Mouse (Mus musculus) ES-E14 (cell line): Measurements from ENCODE around the gene Cytip. TPM values are rescaled to one million over a fixed set of nuclear protein-coding genes. Genes with fewer than 3 reads are reported as not detected.

ENCODE experiments used
- DNase-seq: peaks from one replicate; pipeline ENCODE4 v3.0.0-alpha.2; 2013; ENCODE audit warnings: low read depth, low spot score
- H3K27ac ChIP-seq: 2 replicates; pipeline ENCODE4 v1.5.1; 2012; ENCODE audit warnings: low read depth, mild to moderate bottlenecking, low read length, moderate library complexity, mixed read lengths; ENCODE audit not compliant: poor library complexity, insufficient read depth, severe bottlenecking
- H3K36me3 ChIP-seq: 2 replicates; pipeline ENCODE4 v1.6.1; 2012; ENCODE audit warnings: mild to moderate bottlenecking, low read length, moderate library complexity, mixed read lengths; ENCODE audit not compliant: control insufficient read depth, poor library complexity, insufficient read depth, severe bottlenecking
- H3K4me1 ChIP-seq, 2 experiments: fragments of 150-350 bp in 1 of 2; sonication (generic) in 1 of 2; 2 replicates each; pipeline ENCODE4 v1.6.1; 2012; ENCODE audit warnings: low read length in 2 of 2, mild to moderate bottlenecking in 1 of 2, mixed read lengths in 1 of 2; ENCODE audit not compliant: control insufficient read depth in 2 of 2, insufficient read depth in 2 of 2, poor library complexity in 1 of 2
- H3K4me3 ChIP-seq, 2 experiments: fragments of 150-350 bp in 1 of 2; sonication (generic) in 1 of 2; 2 replicates each; pipeline ENCODE4 v1.5.1; 2012; ENCODE audit warnings: low read length in 2 of 2, low read depth in 1 of 2, mild to moderate bottlenecking in 1 of 2, mixed read lengths in 1 of 2; ENCODE audit not compliant: insufficient read depth in 1 of 2, poor library complexity in 1 of 2, severe bottlenecking in 1 of 2
- H3K9ac ChIP-seq: 2 replicates; pipeline ENCODE4 v1.6.1; 2012; ENCODE audit warnings: low read depth, mild to moderate bottlenecking, low read length, mixed read lengths; ENCODE audit not compliant: poor library complexity, insufficient read depth, severe bottlenecking
- H3K9me3 ChIP-seq: fragments of 150-350 bp; sonication (generic); 2 replicates; pipeline ENCODE4 v1.6.1; 2012; ENCODE audit warnings: low read depth, mild to moderate bottlenecking, low read length; ENCODE audit not compliant: control insufficient read depth, insufficient read depth
- CHD2 ChIP-seq: IDR thresholded peaks from 2 replicates; pipeline ENCODE4 v1.6.1; 2014; ENCODE audit warnings: mild to moderate bottlenecking, low read depth, low read length, inconsistent platforms
- HCFC1 ChIP-seq: IDR thresholded peaks from 2 replicates; pipeline ENCODE4 v1.6.1; 2012; ENCODE audit warnings: low read length, inconsistent platforms, borderline replicate concordance; ENCODE audit not compliant: insufficient read depth
- MAFK ChIP-seq: IDR thresholded peaks from 2 replicates; pipeline ENCODE4 v1.6.1; 2014; ENCODE audit warnings: mild to moderate bottlenecking, low read depth, low read length, inconsistent platforms; ENCODE audit not compliant: insufficient read depth
- ZC3H11A ChIP-seq: IDR thresholded peaks from 2 replicates; pipeline ENCODE4 v1.6.1; 2012; ENCODE audit warnings: low read depth, mild to moderate bottlenecking, inconsistent platforms, low read length, borderline replicate concordance
- ZNF384 ChIP-seq: IDR thresholded peaks from 2 replicates; pipeline ENCODE4 v1.6.1; 2012; ENCODE audit warnings: low read depth, low read length, inconsistent platforms
- in situ Hi-C, 2 experiments: fragments of 600-800 bp; cut with MboI; formaldehyde crosslinking; loops; one replicate each; pipeline ENCODE4 v1.15.1; 2025; ENCODE audit warnings: low sequenced_read_pairs in 2 of 2, inconsistent platforms in 1 of 2; ENCODE audit not compliant: unreplicated experiment in 2 of 2
- total RNA-seq: library from RNA; depleted of rRNA; stranded (reverse); fragments of 300-350 nt; gene quantifications from 2 replicates; pipeline ENCODE4 v1.2.3, GENCODE M21; 2012

Cytip gene
- total RNA-seq, 1 experiment = 0.22 TPM

GRCm38 (mm10) chr2:58160541-58161307, 34.6 kb downstream of the Cytip start:
- in situ Hi-C loops = no loop called here
- TF ChIP-seq ZNF384 (no peak), MAFK (no peak), CHD2 (no peak), HCFC1 (no peak), ZC3H11A (no peak)
- H3K4me1 ChIP-seq = no peaks in the 10 kb centered on the region
- no peak overlapping the region for H3K4me3 ChIP-seq
- H3K36me3 ChIP-seq = no peaks in the 10 kb centered on the region
- H3K9me3 ChIP-seq = no peaks in the 10 kb centered on the region
- H3K27ac ChIP-seq = no peak overlapping the region
- no peak overlapping the region for H3K9ac ChIP-seq
- no peak for DNase-seq

- no peak for TF ChIP-seq HCFC1
- TF ChIP-seq MAFK = no peak
- no peak for TF ChIP-seq ZC3H11A
- no peak for TF ChIP-seq ZNF384
- no peak for TF ChIP-seq CHD2
- Histone ChIP-seq H3K4me3 (no peak overlapping the region), H3K36me3 (no peaks in the 10 kb centered on the region), H3K9ac (no peak overlapping the region), H3K27ac (no peak overlapping the region), H3K9me3 (no peaks in the 10 kb centered on the region), H3K4me1 (no peaks in the 10 kb centered on the region)
- in situ Hi-C loops = no loop called here
- DNase-seq = no peak
Observed at GRCm38 (mm10) chr2:58159880-58160279, 35.5 kb downstream of the Cytip start.

DNA sequence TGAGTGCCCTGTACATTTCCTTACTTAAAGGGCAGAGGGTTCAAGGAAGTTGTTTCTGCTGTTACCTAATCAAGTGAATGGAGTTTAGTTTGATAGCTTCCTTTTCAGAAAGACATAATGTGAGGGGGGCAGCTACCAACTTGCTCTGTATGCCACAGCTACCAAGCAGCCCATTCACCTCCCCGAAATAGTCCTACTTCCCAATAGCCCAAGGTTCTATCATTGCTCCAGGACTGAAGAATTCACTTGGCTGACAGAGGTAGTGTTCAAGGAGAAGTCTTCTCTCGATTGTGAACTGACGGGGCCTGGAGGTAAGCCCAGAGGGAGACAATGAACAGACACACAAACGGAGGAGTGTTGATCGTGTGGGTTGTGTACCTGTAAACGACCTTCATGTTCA, 36.2 kb downstream of the Cytip start:
- no peak for DNase-seq
- Histone ChIP-seq H3K36me3 (no peaks in the 10 kb centered on the region), H3K9me3 (no peaks in the 10 kb centered on the region), H3K4me3 (no peak overlapping the region), H3K27ac (no peak overlapping the region), H3K9ac (no peak overlapping the region), H3K4me1 (no peaks in the 10 kb centered on the region)
- in situ Hi-C loops = no loop called here
- TF ChIP-seq MAFK = no peak
- no peak for TF ChIP-seq ZC3H11A
- TF ChIP-seq ZNF384 = no peak
- TF ChIP-seq HCFC1 = no peak
- no peak for TF ChIP-seq CHD2

- in situ Hi-C loops = no loop called here
- H3K9ac ChIP-seq = no peak overlapping the region
- no peak overlapping the region for H3K27ac ChIP-seq
- H3K9me3 ChIP-seq = no peaks in the 10 kb centered on the region
- TF ChIP-seq HCFC1 = no peak
- TF ChIP-seq CHD2 = no peak
- TF ChIP-seq MAFK = no peak
- no peak for TF ChIP-seq ZC3H11A
- no peak for TF ChIP-seq ZNF384
- DNase-seq = no peak
- no peaks in the 10 kb centered on the region for H3K4me1 ChIP-seq
- no peak overlapping the region for H3K4me3 ChIP-seq
- no peaks in the 10 kb centered on the region for H3K36me3 ChIP-seq
Observed at GRCm38 (mm10) chr2:58158539-58158938, 36.8 kb downstream of the Cytip start.

DNA sequence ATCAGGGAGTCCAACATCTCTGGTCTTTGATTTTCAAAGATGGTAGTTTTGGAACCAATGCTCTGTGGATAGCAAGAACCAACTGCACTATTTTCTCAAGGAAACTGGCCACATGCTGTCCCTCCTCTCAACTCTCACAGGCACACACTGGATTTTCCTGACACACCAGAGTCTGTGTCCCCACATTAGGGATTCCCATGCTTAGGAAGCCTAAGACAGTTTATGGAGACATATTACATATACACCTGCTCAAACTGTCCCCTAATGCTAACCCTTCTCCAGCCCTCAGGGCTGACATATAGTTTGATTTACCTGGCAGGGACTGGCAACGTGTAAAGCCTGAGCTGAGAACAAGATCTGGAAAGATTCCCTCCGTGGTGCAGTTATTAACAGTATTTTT, 37.2 kb downstream of the Cytip start:
- in situ Hi-C loops = no loop called here
- Histone ChIP-seq H3K27ac (no peak overlapping the region), H3K4me1 (no peaks in the 10 kb centered on the region), H3K4me3 (no peak overlapping the region), H3K9me3 (no peaks in the 10 kb centered on the region), H3K36me3 (no peaks in the 10 kb centered on the region), H3K9ac (no peak overlapping the region)
- TF ChIP-seq ZC3H11A (no peak), HCFC1 (no peak), ZNF384 (no peak), MAFK (no peak), CHD2 (no peak)
- no peak for DNase-seq
